Mouse (Mus musculus): ENCODE measurements around the gene Msrb1.

- no peak for TF ChIP-seq CTCF (IDR thresholded peaks at IDR 0.05; ENCODE audit: extremely low read depth, insufficient read length, insufficient replicate concordance, low read depth, low read length)
- TF ChIP-seq POLR2A (IDR thresholded peaks at IDR 0.05; ENCODE audit: low read depth, low read length) = no peak
These were observed 16.3 kb downstream of the Msrb1 start, which contains the start of gene Hs3st6 for GRCm38 (mm10) chr17:24752415-24753394.

All from small intestine, adult 2 months (tissue).